12 mouse cellular contexts compared by ENCODE assay signal in the genomic region with DNA sequence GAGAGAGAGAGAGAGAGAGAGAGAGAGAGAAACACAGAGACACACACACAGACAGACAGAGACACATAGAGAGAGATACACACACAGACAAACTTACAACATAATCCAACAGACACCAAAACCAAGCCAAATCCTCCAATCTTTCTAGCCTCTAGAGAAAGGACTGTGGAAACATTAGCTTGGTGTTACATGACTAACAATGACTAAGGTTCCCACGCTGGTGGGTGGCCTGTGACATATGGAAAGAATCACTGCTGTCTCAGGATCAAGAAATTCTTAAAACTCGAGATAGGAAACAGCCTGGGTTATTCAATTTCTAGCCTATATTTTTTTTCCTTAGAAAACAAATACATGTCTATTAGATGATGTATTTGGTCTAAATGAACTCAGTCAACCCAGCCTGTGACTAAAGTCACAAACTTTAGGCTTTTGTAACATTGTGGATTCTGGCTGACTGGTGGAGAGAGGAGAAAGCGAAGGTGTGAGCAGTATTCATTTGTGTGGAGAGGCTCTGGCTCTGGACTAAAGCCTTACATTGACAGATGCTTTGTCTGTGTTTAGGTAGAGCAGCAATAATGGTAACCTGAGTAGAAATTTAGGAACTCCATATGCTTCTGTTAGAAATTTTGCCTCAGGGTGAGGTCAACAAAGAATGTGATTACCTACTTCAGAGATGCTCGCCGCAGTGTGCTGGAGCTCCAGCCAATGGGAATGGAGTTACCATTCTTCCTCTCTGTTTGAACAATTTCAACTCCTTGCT.
DNase-seq lines count a peak whose midpoint lies in the region; ATAC-seq lines count a peak whose summit lies in the region.
"Had no signal": no experiment of that assay in that cellular context is flagged by ENCODE, and none has a peak within 500 bp of the region (broad histone marks: within the 10 kb centered on the region; RNA-seq: fewer than 3 reads in every experiment).

No protein-coding gene starts in this region.

- H3K27ac ChIP-seq in midbrain, embryonic 16.5 days (ENCODE audit: low read length): no peak overlapping the region
- H3K27ac ChIP-seq in forebrain, embryonic 13.5 days: no peak overlapping the region
- H3K27ac ChIP-seq: forebrain, embryonic 10.5 days; hindbrain, embryonic 12.5 days; neural tube, embryonic 12.5 days had no signal

- peak; percentile 39 to 55 for DNase-seq in left cerebral cortex, adult 18-20 months (ENCODE audit: low spot score in 2 of 2)
- no peak for DNase-seq in left cerebral cortex, postnatal 4 days
- DNase-seq in NIH3T3 (ENCODE audit: low read depth): peak; percentile 39
- DNase-seq in embryo, embryonic 10 days (ENCODE audit: low spot score): peak; percentile 9
- DNase-seq in heart, postnatal 14 days: peak; percentile 13 to 23
- DNase-seq in urinary bladder, postnatal 14 days (ENCODE audit: low spot score): no peak
- DNase-seq: cerebellum, adult 8-10 months had no signal

- no peak overlapping the region for H3K9ac ChIP-seq in midbrain, embryonic 16.5 days (ENCODE audit: low read depth, low read length)
- no peak overlapping the region for H3K9ac ChIP-seq in forebrain, embryonic 13.5 days
- H3K9ac ChIP-seq: hindbrain, embryonic 12.5 days; neural tube, embryonic 12.5 days had no signal

- H3K36me3 ChIP-seq in midbrain, embryonic 16.5 days (ENCODE audit: control insufficient read depth, insufficient read depth, low read length): no peaks in the 10 kb centered on the region
- no peaks in the 10 kb centered on the region for H3K36me3 ChIP-seq in forebrain, embryonic 13.5 days (ENCODE audit: poor library complexity, severe bottlenecking)
- H3K36me3 ChIP-seq: forebrain, embryonic 10.5 days; hindbrain, embryonic 12.5 days; neural tube, embryonic 12.5 days had no signal

- no peak for ATAC-seq in midbrain, embryonic 16.5 days
- ATAC-seq in forebrain, embryonic 13.5 days: no peak

- intact Hi-C loops in left cerebral cortex, postnatal 4 days (cut with DNase I): no loop called here
- intact Hi-C loops in heart, postnatal 14 days (cut with DNase I): no loop called here

- H3K27me3 ChIP-seq in midbrain, embryonic 16.5 days (ENCODE audit: control insufficient read depth, insufficient read depth, low read depth, low read length): no peaks in the 10 kb centered on the region
- no peaks in the 10 kb centered on the region for H3K27me3 ChIP-seq in forebrain, embryonic 13.5 days
- H3K27me3 ChIP-seq: hindbrain, embryonic 12.5 days; neural tube, embryonic 12.5 days had no signal

- WGBS in midbrain, embryonic 16.5 days: 73% methylated on average over 5 of the region's 5 CpGs
- 73% methylated on average over 5 of the region's 5 CpGs for WGBS in forebrain, embryonic 13.5 days

- H3K9me3 ChIP-seq in midbrain, embryonic 16.5 days (replicated peaks; ENCODE audit: control insufficient read depth, low read length, poor library complexity, severe bottlenecking): no peaks in the 10 kb centered on the region
- no peaks in the 10 kb centered on the region for H3K9me3 ChIP-seq in forebrain, embryonic 13.5 days (replicated peaks)
- H3K9me3 ChIP-seq: forebrain, embryonic 10.5 days; hindbrain, embryonic 12.5 days; neural tube, embryonic 12.5 days had no signal

- no peak overlapping the region for H3K4me2 ChIP-seq in midbrain, embryonic 16.5 days (ENCODE audit: low read length)
- H3K4me2 ChIP-seq in forebrain, embryonic 13.5 days: no peak overlapping the region
- H3K4me2 ChIP-seq: hindbrain, embryonic 12.5 days; neural tube, embryonic 12.5 days had no signal

- no peak overlapping the region for H3K4me3 ChIP-seq in midbrain, embryonic 16.5 days (ENCODE audit: low read depth, low read length)
- H3K4me3 ChIP-seq in forebrain, embryonic 13.5 days: no peak overlapping the region
- H3K4me3 ChIP-seq: forebrain, embryonic 10.5 days; hindbrain, embryonic 12.5 days; neural tube, embryonic 12.5 days had no signal

- no peaks in the 10 kb centered on the region for H3K4me1 ChIP-seq in midbrain, embryonic 16.5 days (ENCODE audit: control insufficient read depth, insufficient read depth, low read length)
- H3K4me1 ChIP-seq in forebrain, embryonic 13.5 days: no peaks in the 10 kb centered on the region
- H3K4me1 ChIP-seq: forebrain, embryonic 10.5 days; hindbrain, embryonic 12.5 days; neural tube, embryonic 12.5 days had no signal

Comparison
In these comparisons a context has a peak if more than half of its experiments do, and no peak if none do; other contexts are left out.
1. DNase-seq: peak in left cerebral cortex, adult 18-20 months (2 of 2), NIH3T3 (single experiment), embryo, embryonic 10 days (single experiment) and heart, postnatal 14 days (2 of 2); none in left cerebral cortex, postnatal 4 days (single experiment) and urinary bladder, postnatal 14 days (single experiment).